Mouse (Mus musculus) forebrain, embryonic 15.5 days (tissue): ENCODE measurements around the gene Pold2. TPM values are rescaled to one million over a fixed set of nuclear protein-coding genes. Genes with fewer than 3 reads are reported as not detected.

Source experiments
- ATAC-seq: fragments of 200-750 bp; cut with Nextera tagmentation; replicated peaks from 2 replicates; pipeline ENCODE4 v1.8.0; 2017; ENCODE audit warnings: mild to moderate bottlenecking, moderate TSS enrichment, moderate library complexity
- H3K27ac ChIP-seq: fragments of 300-500 bp; sonication (generic); replicated peaks from 2 replicates; pipeline ENCODE4 v1.5.1; 2015; ENCODE audit warnings: mild to moderate bottlenecking, inconsistent platforms
- H3K27me3 ChIP-seq: fragments of 300-500 bp; sonication (generic); 2 replicates; pipeline ENCODE4 v1.6.1; 2015; ENCODE audit warnings: inconsistent platforms
- H3K36me3 ChIP-seq: fragments of 300-500 bp; sonication (generic); 2 replicates; pipeline ENCODE4 v1.6.1; 2015; ENCODE audit warnings: mild to moderate bottlenecking, inconsistent platforms
- H3K4me1 ChIP-seq: fragments of 300-500 bp; sonication (generic); 2 replicates; pipeline ENCODE4 v1.6.1; 2015; ENCODE audit warnings: inconsistent platforms
- H3K4me2 ChIP-seq: fragments of 300-500 bp; sonication (generic); replicated peaks from 2 replicates; pipeline ENCODE4 v1.6.1; 2015; ENCODE audit warnings: mild to moderate bottlenecking, inconsistent platforms
- H3K4me3 ChIP-seq: fragments of 300-500 bp; sonication (generic); 2 replicates; pipeline ENCODE4 v1.5.1; 2015; ENCODE audit warnings: mild to moderate bottlenecking, inconsistent platforms
- H3K9ac ChIP-seq: fragments of 300-500 bp; sonication (generic); replicated peaks from 2 replicates; pipeline ENCODE4 v1.6.1; 2015; ENCODE audit warnings: mild to moderate bottlenecking, inconsistent platforms
- H3K9me3 ChIP-seq: fragments of 300-500 bp; sonication (generic); 2 replicates; pipeline ENCODE4 v1.6.1; 2016; ENCODE audit warnings: inconsistent platforms
- WGBS: fragments of 180-500 bp; shearing (Covaris S2); methylation state at CpG from one replicate; pipeline ENCODE4 v1.1.7; 2015; ENCODE audit warnings: mixed read lengths; 5-methylcytosine and 5-hydroxymethylcytosine counted together
- polyA plus RNA-seq: library from polyadenylated mRNA; unstranded; fragments of >200 nt; fragmentation: Nextera tagmentation; extraction: Ambion mirVana; gene quantifications from 2 replicates; pipeline ENCODE4 v1.2.1, GENCODE M21; 2015

Gene Pold2
- polyA plus RNA-seq, 1 experiment from 2014 or later, result 72.6 TPM

GRCm38 (mm10) chr11:5852314-5852713, 25.8 kb downstream of the Pold2 start:
- H3K36me3 ChIP-seq, result no peaks in the 10 kb centered on the region
- H3K9me3 ChIP-seq, result no peaks in the 10 kb centered on the region

DNA sequence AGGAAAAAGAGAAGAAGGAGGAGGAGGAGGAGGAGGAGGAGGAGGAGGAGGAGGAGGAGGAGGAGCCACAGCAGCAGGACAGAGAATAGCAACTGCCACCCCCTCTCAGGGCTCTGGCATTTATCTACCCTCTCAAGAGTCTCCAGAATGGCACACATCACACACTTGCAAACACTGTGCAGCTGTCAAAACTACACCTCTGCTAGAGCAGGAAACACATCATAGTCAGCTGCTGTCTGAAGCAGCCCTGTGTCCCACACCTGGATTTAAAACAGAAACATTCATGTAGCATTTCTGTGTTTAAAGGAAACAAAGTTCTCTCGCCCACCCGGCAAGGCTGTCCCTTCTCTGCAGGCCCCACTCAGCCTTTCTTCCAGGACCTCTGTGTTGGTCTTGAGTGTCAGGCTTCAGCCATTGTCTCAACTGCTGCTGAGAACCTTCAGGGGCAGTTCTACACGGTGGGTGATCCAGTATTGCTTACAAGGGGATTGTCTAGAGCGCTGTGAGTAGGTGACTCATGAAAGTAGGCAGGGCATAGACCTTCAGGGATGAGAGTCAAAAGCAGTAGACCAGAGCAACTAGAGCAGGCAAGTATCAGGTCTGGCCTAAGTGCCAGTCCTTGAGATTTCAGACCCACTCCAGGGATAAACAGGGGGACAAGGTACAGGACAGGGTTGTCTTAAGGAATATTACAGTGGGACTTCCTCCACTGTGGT, 26.9 kb downstream of the Pold2 start:
- no peak for ATAC-seq
- H3K9me3 ChIP-seq, result no peaks in the 10 kb centered on the region
- H3K4me1 ChIP-seq, result peaks cover 15% of the 10 kb centered on the region
- 54% methylated on average over 4 of the region's 4 CpGs for WGBS
- no peak overlapping the region for H3K4me3 ChIP-seq
- H3K9ac ChIP-seq, result no peak overlapping the region
- no peak overlapping the region for H3K27ac ChIP-seq
- no peak overlapping the region for H3K4me2 ChIP-seq
- no peaks in the 10 kb centered on the region for H3K36me3 ChIP-seq
- H3K27me3 ChIP-seq, result no peaks in the 10 kb centered on the region

More at GRCm38 (mm10) chr11:5852314-5852713, 25.8 kb downstream of the Pold2 start:
- no peak for ATAC-seq
- Histone ChIP-seq H3K4me2 (no peak overlapping the region), H3K4me3 (no peak overlapping the region), H3K9ac (no peak overlapping the region), H3K27ac (no peak overlapping the region), H3K27me3 (no peaks in the 10 kb centered on the region), H3K4me1 (peaks cover 15% of the 10 kb centered on the region)
- 64% methylated on average over 1 of the region's 1 CpGs for WGBS

DNA sequence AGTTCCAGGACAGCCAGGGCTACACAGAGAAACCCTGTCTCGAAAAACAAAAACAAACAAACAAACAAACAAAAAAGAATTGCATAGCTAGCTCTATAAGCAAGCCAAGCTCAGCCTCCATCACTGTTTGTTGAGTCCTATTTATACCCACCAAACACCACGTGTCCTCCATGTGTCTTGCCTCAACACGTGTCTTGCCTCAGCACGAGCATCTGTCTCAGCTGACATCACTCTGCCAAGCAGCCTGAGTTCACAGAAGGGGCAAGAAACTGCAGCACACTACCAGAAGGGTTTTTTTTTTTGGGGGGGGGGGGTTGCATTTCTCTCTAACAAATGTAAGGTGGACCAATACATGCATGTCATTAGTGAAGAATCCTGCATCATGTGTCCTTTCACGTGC, 27.6 kb downstream of the Pold2 start:
- no peak for ATAC-seq
- no peaks in the 10 kb centered on the region for H3K9me3 ChIP-seq
- H3K4me3 ChIP-seq, result no peak overlapping the region
- whole genome bisulfite sequencing, result 60% methylated on average over 5 of the region's 5 CpGs
- no peak overlapping the region for H3K27ac ChIP-seq
- H3K4me2 ChIP-seq, result no peak overlapping the region
- H3K36me3 ChIP-seq, result no peaks in the 10 kb centered on the region
- H3K27me3 ChIP-seq, result no peaks in the 10 kb centered on the region
- peaks cover 15% of the 10 kb centered on the region for H3K4me1 ChIP-seq
- no peak overlapping the region for H3K9ac ChIP-seq

DNA sequence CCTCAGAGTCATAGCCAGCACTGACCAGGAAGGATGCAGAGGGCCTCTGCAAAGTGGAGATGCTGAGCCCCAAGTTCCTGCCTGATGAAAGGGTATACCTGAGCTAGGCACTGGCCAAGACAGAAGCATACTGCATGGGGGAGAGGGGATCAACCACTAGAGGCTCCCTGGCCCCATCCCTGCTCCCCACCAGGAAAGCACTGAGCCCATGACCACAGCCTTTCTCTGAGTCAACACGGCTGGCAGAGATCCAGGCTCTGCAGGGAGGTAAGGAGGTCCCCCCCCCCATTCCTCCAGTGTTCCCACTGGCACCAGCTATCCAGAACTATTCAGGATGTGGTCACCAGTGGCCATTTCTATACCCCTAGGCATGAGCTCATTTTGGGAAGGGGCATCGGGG, 28.8 kb downstream of the Pold2 start:
- H3K9ac ChIP-seq, result no peak overlapping the region
- peaks cover 15% of the 10 kb centered on the region for H3K4me1 ChIP-seq
- H3K9me3 ChIP-seq, result no peaks in the 10 kb centered on the region
- H3K4me2 ChIP-seq, result no peak overlapping the region
- no peaks in the 10 kb centered on the region for H3K36me3 ChIP-seq
- no peaks in the 10 kb centered on the region for H3K27me3 ChIP-seq
- H3K4me3 ChIP-seq, result no peak overlapping the region
- peak overlapping the region; percentile 75 for H3K27ac ChIP-seq
- peak; percentile 72 for ATAC-seq
- WGBS, result 49% methylated on average over 2 of the region's 2 CpGs

- Histone ChIP-seq H3K27ac (peak overlapping the region; percentile 75), H3K4me3 (no peak overlapping the region), H3K4me1 (peaks cover 15% of the 10 kb centered on the region), H3K9ac (no peak overlapping the region), H3K9me3 (no peaks in the 10 kb centered on the region), H3K36me3 (no peaks in the 10 kb centered on the region), H3K27me3 (no peaks in the 10 kb centered on the region), H3K4me2 (no peak overlapping the region)
- 12% methylated on average over 6 of the region's 6 CpGs for WGBS
- peak; percentile 92 for ATAC-seq
Observed at GRCm38 (mm10) chr11:5848741-5849140, 29.4 kb downstream of the Pold2 start.

- Histone ChIP-seq H3K4me3 (no peak overlapping the region), H3K9ac (no peak overlapping the region), H3K4me1 (peaks cover 15% of the 10 kb centered on the region), H3K9me3 (no peaks in the 10 kb centered on the region), H3K27ac (no peak overlapping the region), H3K27me3 (no peaks in the 10 kb centered on the region), H3K36me3 (no peaks in the 10 kb centered on the region), H3K4me2 (no peak overlapping the region)
- 79% methylated on average over 7 of the region's 7 CpGs for WGBS
- ATAC-seq, result no peak
Observed at GRCm38 (mm10) chr11:5846639-5847345, 31.3 kb downstream of the Pold2 start.

GRCm38 (mm10) chr11:5843131-5843530, 35.0 kb downstream of the Pold2 start:
- no peak for ATAC-seq
- no peaks in the 10 kb centered on the region for H3K27me3 ChIP-seq
- no peaks in the 10 kb centered on the region for H3K36me3 ChIP-seq
- no peak overlapping the region for H3K27ac ChIP-seq
- H3K9ac ChIP-seq, result no peak overlapping the region
- no peak overlapping the region for H3K4me2 ChIP-seq
- H3K9me3 ChIP-seq, result no peaks in the 10 kb centered on the region
- H3K4me1 ChIP-seq, result peaks cover 2% of the 10 kb centered on the region; the same call in 1 of the 2 replicates
- 79% methylated on average over 3 of the region's 3 CpGs for WGBS
- H3K4me3 ChIP-seq, result no peak overlapping the region

DNA sequence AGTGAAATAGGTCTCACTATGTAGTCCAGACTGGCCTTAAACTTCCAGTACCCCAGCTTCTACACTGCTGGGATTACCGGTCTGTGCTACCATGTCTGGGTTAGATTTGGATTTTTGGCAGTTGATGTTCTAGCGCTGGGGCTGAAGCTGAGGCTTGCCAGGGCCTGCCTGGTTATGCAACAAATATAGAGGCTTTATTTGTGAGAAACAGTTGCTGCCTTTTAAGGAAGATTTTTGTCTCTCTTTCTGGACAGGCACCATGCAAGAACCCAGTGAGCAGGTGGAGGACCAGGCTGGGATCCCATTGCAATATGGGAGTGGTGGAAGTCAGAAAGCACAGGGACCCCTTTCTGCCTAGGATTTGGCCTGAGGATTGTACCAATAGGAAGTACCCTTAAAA, 36.3 kb downstream of the Pold2 start:
- Histone ChIP-seq H3K36me3 (no peaks in the 10 kb centered on the region), H3K27me3 (no peaks in the 10 kb centered on the region), H3K9ac (no peak overlapping the region), H3K4me3 (no peak overlapping the region), H3K9me3 (no peaks in the 10 kb centered on the region), H3K27ac (no peak overlapping the region), H3K4me1 (peaks cover 8% of the 10 kb centered on the region), H3K4me2 (no peak overlapping the region)
- WGBS, result 96% methylated on average over 2 of the region's 2 CpGs
- no peak for ATAC-seq

GRCm38 (mm10) chr11:5840346-5840745, 37.7 kb downstream of the Pold2 start:
- ATAC-seq, result no peak
- Histone ChIP-seq H3K9me3 (no peaks in the 10 kb centered on the region), H3K36me3 (no peaks in the 10 kb centered on the region), H3K4me1 (peaks cover 8% of the 10 kb centered on the region), H3K9ac (no peak overlapping the region), H3K4me2 (no peak overlapping the region), H3K27me3 (no peaks in the 10 kb centered on the region), H3K4me3 (no peak overlapping the region), H3K27ac (no peak overlapping the region)
- 77% methylated on average over 7 of the region's 7 CpGs for WGBS

- H3K4me2 ChIP-seq, result peak within 1 kb of the TSS; percentile 90
- peak within 1 kb of the TSS; percentile 81 for H3K27ac ChIP-seq
- H3K4me3 ChIP-seq, result peak within 1 kb of the TSS; percentile 77
- H3K9me3 ChIP-seq, result no peaks in the 10 kb centered on the region
- H3K4me1 ChIP-seq, result peaks cover 8% of the 10 kb centered on the region
- H3K27me3 ChIP-seq, result no peaks in the 10 kb centered on the region
- ATAC-seq, result peak; percentile 97
- under 1% methylated on average over 63 of the region's 63 CpGs for WGBS
- H3K9ac ChIP-seq, result peak within 1 kb of the TSS; percentile 76
- peaks cover 4% of the 10 kb centered on the region; the same call in 1 of the 2 replicates for H3K36me3 ChIP-seq
Observed at GRCm38 (mm10) chr11:5837251-5838246, 40.5 kb downstream of the Pold2 start, which contains the start of gene Polm. TSS of gene Polm (minus strand) at chr11:5838016.

DNA sequence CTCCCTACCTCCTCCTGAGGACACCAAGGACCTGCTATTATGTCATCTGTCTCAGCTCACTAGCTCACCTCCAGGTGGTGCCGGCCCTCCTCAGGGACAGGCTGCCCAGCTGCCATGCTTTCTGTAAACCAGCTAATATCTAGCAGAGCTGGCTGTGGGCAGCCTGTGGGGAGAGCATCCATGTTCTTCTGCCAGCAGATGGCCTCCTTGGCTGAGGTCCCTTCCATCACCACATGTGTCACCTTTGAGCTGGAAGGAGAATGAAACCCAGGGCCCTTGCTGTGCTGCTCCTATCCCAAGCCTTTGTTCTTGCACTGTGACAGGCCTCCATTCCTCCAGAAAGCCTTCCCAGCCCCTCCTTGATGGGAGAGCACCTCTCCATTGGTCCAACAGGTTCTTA, 42.0 kb downstream of the Pold2 start:
- ATAC-seq, result no peak
- Histone ChIP-seq H3K4me3 (no peak overlapping the region), H3K4me1 (peaks cover 8% of the 10 kb centered on the region), H3K27ac (no peak overlapping the region), H3K9me3 (no peaks in the 10 kb centered on the region), H3K9ac (no peak overlapping the region), H3K36me3 (peaks cover 8% of the 10 kb centered on the region; the same call in 1 of the 2 replicates), H3K4me2 (no peak overlapping the region), H3K27me3 (no peaks in the 10 kb centered on the region)
- 56% methylated on average over 1 of the region's 1 CpGs for WGBS
